Mouse (Mus musculus) embryo, embryonic 11 days (tissue): ENCODE data around the gene Tmem151b.
A peak's percentile ranks its signal among the peaks of the same experiment; 100 is the strongest.

Experiments used
- DNase-seq: peaks from one replicate; pipeline ENCODE4 v3.0.0-alpha.2; 2015

Gene Tmem151b

GRCm38 (mm10) chr17:45549617-45550181 is at the start of gene Tmem151b:
Gene Tmem151b (minus strand): TSS chr17:45549677.
- DNase-seq = peak; percentile 83

- no peak for DNase-seq
Measured at GRCm38 (mm10) chr17:45598891-45599290, 49.4 kb upstream of the Tmem151b start.

GRCm38 (mm10) chr17:45598376-45598775 is 48.9 kb upstream of the Tmem151b start:
- no peak for DNase-seq

- peak; percentile 56 for DNase-seq
Measured at GRCm38 (mm10) chr17:45597787-45598186, 48.3 kb upstream of the Tmem151b start.

GRCm38 (mm10) chr17:45596631-45597396 is 47.3 kb upstream of the Tmem151b start:
- DNase-seq = peak; percentile 71

GRCm38 (mm10) chr17:45595736-45596390 is 46.4 kb upstream of the Tmem151b start:
- DNase-seq = no peak

GRCm38 (mm10) chr17:45594881-45595735 is 45.6 kb upstream of the Tmem151b start:
- peak; percentile 87 for DNase-seq

- no peak for DNase-seq
Measured at GRCm38 (mm10) chr17:45594195-45594594, 44.7 kb upstream of the Tmem151b start.

- DNase-seq = peak; percentile 29
Measured at GRCm38 (mm10) chr17:45593479-45593878, 44.0 kb upstream of the Tmem151b start.

GRCm38 (mm10) chr17:45592606-45593431 is 43.3 kb upstream of the Tmem151b start:
- DNase-seq = no peak

- no peak for DNase-seq
Measured at GRCm38 (mm10) chr17:45591701-45592605, 42.5 kb upstream of the Tmem151b start.

GRCm38 (mm10) chr17:45590410-45590809 is 40.9 kb upstream of the Tmem151b start:
- no peak for DNase-seq

- DNase-seq = no peak
Measured at GRCm38 (mm10) chr17:45589844-45590243, 40.4 kb upstream of the Tmem151b start.

GRCm38 (mm10) chr17:45589236-45589635 is 39.8 kb upstream of the Tmem151b start:
- no peak for DNase-seq

GRCm38 (mm10) chr17:45588370-45588769 is 38.9 kb upstream of the Tmem151b start:
- no peak for DNase-seq

- no peak for DNase-seq
Measured at GRCm38 (mm10) chr17:45586449-45586837, 37.0 kb upstream of the Tmem151b start.

- DNase-seq = peak; percentile 26
Measured at GRCm38 (mm10) chr17:45585725-45586448, 36.4 kb upstream of the Tmem151b start.

GRCm38 (mm10) chr17:45584939-45585678 is 35.6 kb upstream of the Tmem151b start:
- peak; percentile 86 for DNase-seq

- peak; percentile 60 for DNase-seq
Measured at GRCm38 (mm10) chr17:45584096-45584896, 34.8 kb upstream of the Tmem151b start.
